Mouse (Mus musculus): ENCODE data around the gene Bex1. TPM values are rescaled to one million over a fixed set of nuclear protein-coding genes. Genes with fewer than 3 reads are reported as not detected.

The Bex1 gene
- 1.3 TPM for polyA plus RNA-seq (2014; fragmentation: Illumina TruSeq; extraction: RNeasy Lipid Tissue Mini Kit (QIAGEN cat#74804); ENCODE audit: low read depth, low replicate concordance)

GRCm38 (mm10) chrX:136214729-136215677 lies at the start of gene Bex1, which contains the start of gene Tceal7:
TSS of gene Bex1 (minus strand) at chrX:136215513.
TSS of gene Tceal7 (plus strand) at chrX:136214779.

GRCm38 (mm10) chrX:136244574-136245229 lies 29.4 kb upstream of the Bex1 start, which contains the start of gene Tceal9:
TSS of gene Tceal9 (plus strand) at chrX:136245079.

DNA sequence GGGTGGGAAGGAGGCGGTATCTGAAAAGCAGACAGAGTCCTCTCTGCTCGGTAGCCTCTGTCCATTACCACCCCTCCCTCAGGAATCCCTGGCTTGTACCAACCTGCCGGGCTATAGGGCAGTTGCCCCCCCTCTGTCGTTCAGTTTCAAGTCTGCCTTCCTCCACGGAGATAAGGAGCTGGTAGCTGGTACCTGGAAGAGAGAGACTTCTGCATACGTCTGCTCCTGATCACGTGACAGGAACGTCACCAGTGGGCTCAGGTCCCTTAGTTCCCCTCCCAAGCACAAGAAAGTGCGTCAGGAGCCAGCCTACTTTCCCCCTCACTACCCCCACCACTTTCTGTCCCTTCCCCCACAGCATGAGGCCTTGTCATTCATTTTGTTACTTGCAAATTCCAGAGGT lies 11.6 kb downstream of the Bex1 start, which contains the start of gene Tceal5:
Gene Tceal5 (minus strand): TSS at position 213 of the 403 bp plus-strand sequence.

GRCm38 (mm10) chrX:136172118-136172551 lies 43.2 kb downstream of the Bex1 start, which contains the start of gene Tceal8:
TSS of gene Tceal8 (minus strand) at chrX:136172342.

Other genes starting within 250 kb of the Bex1 start
- 24.8 TPM for gene Arxes2, start 221.7 kb downstream of the Bex1 start, polyA plus RNA-seq (2014; fragmentation: Illumina TruSeq; extraction: RNeasy Lipid Tissue Mini Kit (QIAGEN cat#74804); ENCODE audit: low read depth, low replicate concordance)
- gene Arxes1, start 182.1 kb downstream of the Bex1 start, polyA plus RNA-seq (2014; fragmentation: Illumina TruSeq; extraction: RNeasy Lipid Tissue Mini Kit (QIAGEN cat#74804); ENCODE audit: low read depth, low replicate concordance) = 1.3 TPM
- gene Bex2, start 147.3 kb downstream of the Bex1 start, polyA plus RNA-seq (2014; fragmentation: Illumina TruSeq; extraction: RNeasy Lipid Tissue Mini Kit (QIAGEN cat#74804); ENCODE audit: low read depth, low replicate concordance) = 2.3 TPM
- 151 TPM for gene Nxf3, start 130.3 kb downstream of the Bex1 start, polyA plus RNA-seq (2014; fragmentation: Illumina TruSeq; extraction: RNeasy Lipid Tissue Mini Kit (QIAGEN cat#74804); ENCODE audit: low read depth, low replicate concordance)
- gene Bex4, start 76.5 kb downstream of the Bex1 start, polyA plus RNA-seq (2014; fragmentation: Illumina TruSeq; extraction: RNeasy Lipid Tissue Mini Kit (QIAGEN cat#74804); ENCODE audit: low read depth, low replicate concordance) = 69.4 TPM
- gene Tceal8, start 43.2 kb downstream of the Bex1 start, polyA plus RNA-seq (2014; fragmentation: Illumina TruSeq; extraction: RNeasy Lipid Tissue Mini Kit (QIAGEN cat#74804); ENCODE audit: low read depth, low replicate concordance) = 39.1 TPM
- not detected for gene Tceal5, start 11.6 kb downstream of the Bex1 start, polyA plus RNA-seq (2014; fragmentation: Illumina TruSeq; extraction: RNeasy Lipid Tissue Mini Kit (QIAGEN cat#74804); ENCODE audit: low read depth, low replicate concordance)
- gene Tceal7, start 734 bp downstream of the Bex1 start, polyA plus RNA-seq (2014; fragmentation: Illumina TruSeq; extraction: RNeasy Lipid Tissue Mini Kit (QIAGEN cat#74804); ENCODE audit: low read depth, low replicate concordance) = not detected
- 97.0 TPM for gene Tceal9, start 29.6 kb upstream of the Bex1 start, polyA plus RNA-seq (2014; fragmentation: Illumina TruSeq; extraction: RNeasy Lipid Tissue Mini Kit (QIAGEN cat#74804); ENCODE audit: low read depth, low replicate concordance)
- gene Bex3, start 54.7 kb upstream of the Bex1 start, polyA plus RNA-seq (2014; fragmentation: Illumina TruSeq; extraction: RNeasy Lipid Tissue Mini Kit (QIAGEN cat#74804); ENCODE audit: low read depth, low replicate concordance) = 8.1 TPM